Mouse (Mus musculus): Measurements from ENCODE around the gene Ltb4r2.

- TF ChIP-seq CTCF (IDR thresholded peaks at IDR 0.05; ENCODE audit: control insufficient read depth, insufficient read depth, insufficient replicate concordance, low read depth, low read length), result no peak
- no peak for TF ChIP-seq POLR2A (IDR thresholded peaks at IDR 0.05; ENCODE audit: control insufficient read depth, low read depth, low read length)
Measured at GRCm38 (mm10) chr14:55722438-55722945, 38.7 kb upstream of the Ltb4r2 start.
